Mouse (Mus musculus) testis, adult 2 months (tissue): Measurements from ENCODE around the gene Tspan14.

Experiments used
- CTCF ChIP-seq: fragments of 200-500 bp; IDR thresholded peaks from 2 replicates; pipeline ENCODE4 v1.5.1; 2012; ENCODE audit warnings: low read depth, mild to moderate bottlenecking, inconsistent platforms, low read length, moderate library complexity; ENCODE audit not compliant: control insufficient read depth, insufficient read depth, insufficient replicate concordance
- POLR2A ChIP-seq: fragments of 200-500 bp; IDR thresholded peaks from 2 replicates; pipeline ENCODE4 v1.6.1; 2012; ENCODE audit warnings: low read depth, mild to moderate bottlenecking, inconsistent platforms, low read length, moderate library complexity; ENCODE audit not compliant: control insufficient read depth

- TF ChIP-seq CTCF (no peak), POLR2A (no peak)
Measured at GRCm38 (mm10) chr14:41006263-41006662, 39.7 kb upstream of the Tspan14 start.
